Mouse (Mus musculus): ENCODE measurements at regions not wholly inside any gene's neighbourhood (a gene's known extent, or its start where the extent isn't known, plus 50 kb on each side); places are given as distances from the start of the nearest gene placed in this dataset.

DNA sequence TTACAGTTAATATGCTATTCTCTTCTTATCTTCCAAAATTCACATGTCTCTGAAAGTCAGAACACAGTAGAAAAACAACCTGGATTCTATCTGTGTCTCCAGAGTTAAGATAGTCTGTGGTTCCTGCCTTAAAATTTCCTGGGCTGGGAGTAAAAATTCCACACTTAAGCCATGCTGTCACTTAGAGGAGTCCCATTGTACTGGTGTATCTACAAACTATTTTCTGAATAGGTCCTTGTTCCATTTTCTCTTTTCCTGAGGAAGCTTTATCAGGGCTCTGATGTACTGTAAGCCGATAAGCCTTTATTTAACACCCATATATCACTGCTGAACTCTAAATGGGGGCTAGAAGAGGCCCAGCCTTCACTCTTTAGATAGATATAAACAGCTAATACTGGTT, 1171.1 kb downstream of the Efnb2 start:
- intact Hi-C loops (cut with DNase I), result no loop called here
- DNase-seq (ENCODE audit: extremely low spot score in 1 of 2, low spot score in 2 of 2), result no peak

DNA sequence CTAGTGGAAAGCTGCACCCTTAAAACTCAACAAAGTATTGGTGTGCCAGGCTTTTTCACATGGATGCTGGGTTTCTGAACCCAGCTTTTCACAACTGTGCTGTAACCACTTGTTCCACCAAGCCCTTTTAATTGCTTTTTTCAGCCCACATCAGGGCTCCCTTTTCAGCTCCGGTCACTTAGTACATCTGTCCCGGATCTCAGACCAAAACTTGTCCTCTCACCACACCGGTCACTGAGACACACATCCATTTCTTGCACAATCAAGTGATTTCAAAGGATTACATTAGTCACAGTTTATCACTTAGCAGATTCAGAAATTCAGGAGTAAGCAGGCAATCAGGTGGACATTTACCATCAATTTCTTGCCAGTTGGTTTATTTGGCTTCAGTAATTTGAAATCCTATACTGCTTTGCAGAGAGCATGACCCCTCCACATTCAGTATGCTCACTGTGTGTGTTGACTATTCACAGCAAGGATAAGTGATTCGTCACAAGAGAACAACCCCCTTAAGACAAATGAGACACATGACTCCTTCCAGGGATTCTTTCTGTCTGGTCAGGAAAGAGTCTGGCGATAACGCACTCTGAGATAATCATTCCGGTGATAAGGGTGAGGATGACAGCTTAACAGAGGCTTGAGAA, 1188.8 kb downstream of the Efnb2 start:
- DNase-seq (ENCODE audit: extremely low spot score in 1 of 2, low spot score in 2 of 2), result no peak
- intact Hi-C loops (cut with DNase I), result no loop called here

DNA sequence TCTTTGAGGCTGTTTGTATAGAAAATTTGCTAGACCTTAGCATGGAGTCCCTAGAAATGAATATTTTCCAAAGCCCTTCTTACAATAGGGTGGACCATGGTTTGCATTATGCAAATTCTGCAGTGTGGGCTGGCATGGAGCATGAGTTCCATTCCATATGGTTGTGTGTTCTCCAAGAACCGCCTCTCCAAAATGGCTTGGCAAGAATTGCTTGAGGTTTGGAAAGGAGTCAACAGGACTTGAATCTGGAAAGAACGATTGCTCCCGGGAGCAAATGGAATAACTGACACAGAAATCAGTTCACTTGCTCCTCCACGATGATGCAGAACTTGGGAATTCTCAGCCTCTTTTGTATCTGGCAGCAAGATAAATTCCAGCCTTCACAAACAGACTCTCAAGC, 1191.8 kb downstream of the Efnb2 start:
- intact Hi-C loops (cut with DNase I), result no loop called here
- DNase-seq (ENCODE audit: extremely low spot score in 1 of 2, low spot score in 2 of 2), result no peak

DNA sequence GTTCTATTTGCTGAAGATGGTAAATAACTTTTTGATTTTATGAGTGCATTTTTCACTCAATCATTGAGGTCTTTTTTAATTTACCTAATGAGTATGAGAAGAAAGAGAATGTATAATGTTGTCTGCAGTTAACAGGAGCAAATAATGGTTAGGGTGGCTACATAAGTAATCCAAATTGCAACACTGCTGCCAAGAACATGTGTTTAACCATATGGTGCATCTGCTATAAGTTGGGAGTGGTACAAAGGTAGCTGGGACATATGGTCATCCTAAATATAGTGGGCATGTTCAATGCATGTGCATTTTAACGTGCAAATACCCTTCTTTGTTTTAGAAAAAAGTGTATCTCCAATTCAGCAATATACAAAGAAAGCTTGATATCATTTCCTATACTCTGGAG, 1198.2 kb downstream of the Efnb2 start:
- intact Hi-C loops (cut with DNase I), result no loop called here
- DNase-seq (ENCODE audit: extremely low spot score in 1 of 2, low spot score in 2 of 2), result peak in 1 of 2 experiments; percentile 4

DNA sequence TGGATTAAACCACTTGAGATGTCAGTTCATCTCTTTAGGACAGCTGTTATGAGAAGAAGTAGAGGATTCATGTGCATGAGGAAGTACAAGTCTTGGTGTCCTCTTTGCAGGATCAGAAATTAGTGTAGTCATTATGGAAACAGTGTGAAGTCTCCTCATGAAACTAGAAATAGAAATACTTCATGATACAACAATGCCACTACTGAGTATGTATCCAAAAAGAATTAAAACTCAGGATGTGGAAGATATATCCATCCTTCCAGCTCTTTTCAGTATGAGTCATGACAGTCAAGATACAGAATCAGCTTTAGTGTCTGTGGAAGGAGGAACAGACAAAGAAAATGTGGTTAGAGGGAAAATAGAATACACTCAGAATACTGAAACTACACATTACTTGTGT, 1211.7 kb downstream of the Efnb2 start:
- no peak for DNase-seq (ENCODE audit: extremely low spot score in 1 of 2, low spot score in 2 of 2)
- intact Hi-C loops (cut with DNase I), result no loop called here

DNA sequence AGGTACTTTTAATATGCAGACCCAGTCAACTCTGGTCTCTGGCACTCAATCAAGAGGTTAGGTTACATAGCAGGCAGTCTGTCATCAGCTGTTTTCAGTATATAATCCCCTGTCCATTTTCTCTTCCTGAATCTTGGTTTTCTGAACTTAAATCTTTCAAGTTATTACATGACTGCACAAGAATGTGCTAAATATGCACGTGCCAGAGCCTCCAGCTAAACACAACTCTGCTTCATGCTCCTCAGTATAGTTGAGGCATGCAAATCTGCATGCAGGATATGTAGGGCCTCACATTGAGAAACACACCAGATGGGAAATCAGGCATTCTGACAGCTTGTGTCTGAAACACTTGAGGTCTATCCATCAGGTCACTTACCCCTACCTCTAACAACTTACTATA, 1214.0 kb downstream of the Efnb2 start:
- DNase-seq (ENCODE audit: extremely low spot score in 1 of 2, low spot score in 2 of 2), result no peak
- intact Hi-C loops (cut with DNase I), result no loop called here

DNA sequence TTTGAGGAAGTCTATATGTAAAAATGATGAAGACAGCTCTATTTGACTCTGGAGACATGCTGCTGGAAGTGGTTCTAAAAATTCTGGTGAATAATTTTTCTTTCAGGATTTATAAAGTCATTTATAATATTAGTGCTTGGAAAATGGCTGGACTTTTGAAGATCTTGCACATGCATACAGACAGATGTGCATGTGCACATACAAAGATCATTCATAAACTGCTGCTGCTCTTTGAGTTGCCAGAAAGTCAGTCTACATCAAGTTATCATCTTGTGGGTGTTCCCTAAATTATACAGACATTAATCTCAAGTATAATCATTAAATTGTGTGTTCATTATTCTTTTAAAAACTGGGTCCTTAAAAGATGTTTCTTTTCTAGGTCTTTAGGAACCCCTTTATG, 1220.2 kb downstream of the Efnb2 start:
- intact Hi-C loops (cut with DNase I), result no loop called here
- DNase-seq (ENCODE audit: extremely low spot score in 1 of 2, low spot score in 2 of 2), result no peak

DNA sequence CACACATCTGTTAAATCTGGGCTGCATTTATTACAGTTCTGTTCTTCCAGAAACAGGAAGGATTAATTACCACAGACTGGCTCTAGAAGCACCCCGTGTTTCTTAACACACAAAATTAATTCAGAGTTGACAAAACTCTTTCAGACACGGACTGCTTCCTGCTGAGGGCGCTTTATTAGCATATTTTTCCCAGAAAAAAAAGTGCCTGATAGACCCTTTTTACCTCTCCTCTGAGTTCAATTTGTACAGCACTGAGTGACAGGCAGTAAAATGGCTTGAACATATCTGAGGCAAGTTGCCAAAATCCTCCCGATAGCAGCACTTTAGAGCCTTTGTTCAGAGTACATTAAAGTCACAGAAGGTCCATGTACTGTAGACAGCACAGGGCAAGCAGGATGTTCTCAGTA, 1220.8 kb downstream of the Efnb2 start:
- peak in 1 of 2 experiments; percentile 7 for DNase-seq (ENCODE audit: extremely low spot score in 1 of 2, low spot score in 2 of 2)
- intact Hi-C loops (cut with DNase I), result no loop called here

DNA sequence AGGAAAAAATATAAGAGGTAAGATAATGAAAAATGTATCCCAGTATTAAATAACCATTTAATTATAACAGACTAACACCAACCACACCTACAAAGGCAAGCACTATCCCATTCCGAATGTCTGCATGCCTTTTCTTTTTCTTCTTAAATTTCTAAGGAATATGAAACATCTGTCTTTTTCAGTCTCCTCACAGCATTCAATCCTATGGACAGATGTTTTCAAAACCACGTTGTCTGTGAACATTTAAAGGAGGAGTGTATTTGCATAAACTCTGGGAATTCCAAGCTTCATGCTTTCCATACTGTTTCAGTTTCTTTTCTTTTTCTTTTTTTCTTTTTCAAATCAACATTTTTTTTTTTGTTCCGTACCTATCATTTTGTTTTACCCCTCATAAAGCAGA, 1221.2 kb downstream of the Efnb2 start:
- intact Hi-C loops (cut with DNase I), result no loop called here
- no peak for DNase-seq (ENCODE audit: extremely low spot score in 1 of 2, low spot score in 2 of 2)

DNA sequence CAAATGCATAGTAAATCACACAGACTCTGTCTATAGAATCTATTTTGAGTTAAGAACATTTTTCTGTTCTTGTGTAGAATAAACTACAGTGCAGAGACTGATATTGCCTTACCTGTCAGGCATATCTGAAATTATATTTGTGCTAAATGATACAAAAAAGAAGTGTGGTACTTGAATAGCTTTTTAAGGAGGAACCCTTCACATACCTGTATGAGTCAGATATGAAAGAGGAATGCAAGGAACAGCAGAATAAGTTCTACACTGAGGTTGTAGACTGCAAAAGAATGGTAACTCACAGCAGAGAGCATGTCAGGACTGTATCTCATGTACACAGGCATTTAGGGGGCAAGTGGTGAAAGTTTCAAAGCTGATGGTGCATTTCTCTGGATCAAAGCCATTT, 1230.6 kb downstream of the Efnb2 start:
- intact Hi-C loops (cut with DNase I), result no loop called here
- DNase-seq (ENCODE audit: extremely low spot score in 1 of 2, low spot score in 2 of 2), result no peak

DNA sequence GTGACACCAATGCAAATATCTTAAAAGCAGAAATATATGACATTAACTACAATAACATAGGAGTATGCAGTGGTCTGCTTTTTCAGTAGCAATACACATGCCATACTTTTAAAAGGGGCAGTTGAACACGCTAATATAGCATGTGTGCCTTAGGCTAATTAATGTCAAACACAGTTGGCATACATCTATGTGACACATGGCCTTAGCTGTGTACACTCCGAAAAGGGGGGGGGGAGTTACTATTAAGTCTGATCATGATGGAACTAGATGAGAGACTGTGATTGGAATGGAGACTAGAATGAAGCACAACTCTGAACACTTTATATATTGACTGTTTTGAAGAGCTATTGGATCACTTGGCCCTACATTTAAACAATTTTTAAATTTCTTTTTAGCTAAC, 1262.9 kb downstream of the Efnb2 start:
- DNase-seq (ENCODE audit: extremely low spot score in 1 of 2, low spot score in 2 of 2), result no peak
- intact Hi-C loops (cut with DNase I), result no loop called here

DNA sequence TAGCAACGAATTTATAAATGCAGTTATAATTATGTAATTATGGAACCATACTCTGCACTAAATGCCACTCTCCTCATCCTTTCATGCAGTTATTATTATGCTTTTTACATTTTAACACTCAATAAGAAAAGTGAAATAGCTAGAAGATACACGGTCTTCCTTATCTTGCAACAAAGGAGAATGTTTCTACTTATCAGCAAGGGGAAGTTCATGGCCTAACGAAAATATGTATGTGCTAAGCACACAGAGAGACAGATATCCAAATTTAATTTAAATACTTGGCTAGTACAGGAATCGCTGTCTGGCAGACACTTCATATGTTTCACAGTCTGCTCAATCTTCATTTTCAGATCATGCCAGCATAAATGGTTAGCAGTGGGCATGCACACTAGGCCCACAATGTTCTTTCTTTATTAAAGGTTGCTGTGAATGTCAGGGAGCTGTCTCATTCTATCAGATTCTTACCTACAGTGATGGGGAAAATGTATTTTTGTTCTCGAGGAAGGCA, 1263.6 kb downstream of the Efnb2 start:
- DNase-seq (ENCODE audit: extremely low spot score in 1 of 2, low spot score in 2 of 2), result no peak
- intact Hi-C loops (cut with DNase I), result no loop called here

Data from left cerebral cortex, postnatal 10 days (tissue).